Mouse (Mus musculus): ENCODE data around the gene Nme7. TPM values are rescaled to one million over a fixed set of nuclear protein-coding genes. Genes with fewer than 3 reads are reported as not detected.
A peak's percentile ranks its signal among the peaks of the same experiment; 100 is the strongest.

The Nme7 gene
- total RNA-seq, 2 experiments from 2014 or later = 17.0 to 21.9 TPM

- DNase-seq (ENCODE audit: low spot score in 2 of 2) = no peak
Measured at GRCm38 (mm10) chr1:164319542-164320140, 15.7 kb downstream of the Nme7 start.

GRCm38 (mm10) chr1:164320731-164321130 lies 16.8 kb downstream of the Nme7 start:
- DNase-seq (ENCODE audit: low spot score in 2 of 2) = peak in 1 of 2 experiments; percentile 75

- DNase-seq (ENCODE audit: low spot score in 2 of 2) = no peak
Measured at GRCm38 (mm10) chr1:164321408-164321807, 17.5 kb downstream of the Nme7 start.

DNA sequence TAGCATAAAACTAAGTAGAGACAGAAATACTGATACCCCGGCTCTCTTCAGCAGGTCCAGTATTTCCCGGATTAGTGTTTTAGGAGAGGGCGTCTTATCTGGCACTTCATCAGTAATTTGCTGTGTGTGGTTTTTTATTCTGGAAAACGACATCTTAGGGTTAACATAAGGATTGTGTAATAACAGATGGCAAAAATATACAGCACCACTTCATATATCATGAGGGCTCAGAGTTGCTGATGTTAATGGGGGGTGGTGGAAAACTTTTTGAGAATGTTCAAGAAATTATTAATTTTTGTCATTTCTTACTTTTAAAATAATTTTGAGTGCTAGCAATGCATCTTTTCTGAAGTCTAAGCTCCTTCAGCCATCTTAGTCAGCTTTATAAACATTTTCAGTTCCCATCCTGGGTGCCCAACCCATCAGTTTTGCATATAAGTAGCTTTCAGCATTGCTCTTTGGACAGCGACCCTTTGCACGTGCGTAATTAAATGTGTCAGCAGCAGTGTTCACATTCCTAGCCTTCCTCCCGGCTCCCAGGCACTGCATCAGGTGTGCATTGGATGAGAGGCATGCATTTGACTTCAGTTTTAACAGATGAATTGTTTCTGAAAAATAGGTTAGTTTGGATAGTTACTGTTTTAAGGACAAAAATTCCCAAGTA lies 19.2 kb downstream of the Nme7 start:
- DNase-seq (ENCODE audit: low spot score in 2 of 2) = no peak

- no peak for DNase-seq (ENCODE audit: low spot score in 2 of 2)
Measured at GRCm38 (mm10) chr1:164324221-164324620, 20.3 kb downstream of the Nme7 start.

DNA sequence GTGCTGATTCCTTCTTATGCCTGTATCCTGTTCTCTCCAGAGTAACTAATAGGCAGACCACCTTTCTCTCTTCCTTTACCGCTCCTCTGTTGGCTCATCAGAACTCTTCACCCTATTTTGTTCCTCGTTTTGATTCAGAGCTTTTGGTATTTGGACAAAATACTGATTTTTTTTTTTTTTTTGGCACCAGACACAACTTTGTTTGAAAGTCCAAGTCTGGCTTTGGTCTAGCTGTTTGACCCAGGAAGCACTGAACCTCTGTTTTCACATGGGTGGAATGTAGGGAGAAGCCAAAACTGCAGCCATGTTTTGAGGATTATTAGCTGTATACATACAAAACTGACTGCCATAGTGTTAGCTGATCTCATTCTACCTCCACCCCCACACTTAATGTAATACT lies 21.0 kb downstream of the Nme7 start:
- DNase-seq (ENCODE audit: low spot score in 2 of 2) = no peak

- DNase-seq (ENCODE audit: low spot score in 2 of 2) = peak; percentile 50 to 73
Measured at GRCm38 (mm10) chr1:164326600-164327155, 22.8 kb downstream of the Nme7 start.

GRCm38 (mm10) chr1:164327764-164328163 lies 23.8 kb downstream of the Nme7 start:
- DNase-seq (ENCODE audit: low spot score in 2 of 2) = no peak

DNA sequence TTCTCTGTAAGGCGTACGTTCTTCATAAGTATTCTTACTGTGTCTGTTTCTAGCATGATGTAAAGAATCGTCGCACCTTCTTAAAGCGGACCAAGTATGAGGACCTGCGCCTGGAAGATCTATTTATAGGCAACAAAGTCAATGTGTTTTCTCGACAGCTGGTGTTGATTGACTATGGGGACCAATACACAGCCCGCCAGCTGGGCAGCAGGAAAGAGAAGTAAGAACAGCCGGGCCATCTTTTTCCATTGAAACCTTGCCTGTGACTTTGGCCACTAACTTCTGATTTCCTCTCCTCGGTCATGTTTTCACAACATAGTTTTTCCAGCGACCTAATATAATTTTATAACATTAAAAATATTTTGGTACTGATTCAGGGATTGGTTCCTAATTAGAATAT lies 28.6 kb downstream of the Nme7 start:
- DNase-seq (ENCODE audit: low spot score in 2 of 2) = no peak

- no peak for DNase-seq (ENCODE audit: low spot score in 2 of 2)
Measured at GRCm38 (mm10) chr1:164335435-164335834, 31.5 kb downstream of the Nme7 start.

DNA sequence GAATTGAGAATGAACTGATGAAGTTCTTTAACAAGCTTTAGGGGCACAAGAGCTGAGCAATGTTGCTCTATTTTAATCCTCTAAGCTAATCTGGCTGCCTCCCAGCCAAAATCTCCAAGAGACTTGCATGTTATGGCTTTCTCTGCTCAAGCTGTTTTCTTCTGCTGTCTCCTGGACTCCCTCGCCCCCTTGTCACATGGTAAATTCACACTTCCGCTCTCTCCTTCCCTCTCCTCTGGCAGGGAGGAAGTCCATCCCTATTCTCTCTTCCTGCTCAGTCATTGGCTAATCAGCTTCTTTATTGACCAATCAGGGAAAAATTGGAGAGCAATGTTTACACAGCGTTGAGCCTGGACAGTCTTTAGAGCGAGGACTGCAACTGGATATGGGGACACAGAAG lies 31.9 kb downstream of the Nme7 start:
- no peak for DNase-seq (ENCODE audit: low spot score in 2 of 2)

- DNase-seq (ENCODE audit: low spot score in 2 of 2) = no peak
Measured at GRCm38 (mm10) chr1:164342161-164342560, 38.2 kb downstream of the Nme7 start.

GRCm38 (mm10) chr1:164353443-164353842 lies 49.5 kb downstream of the Nme7 start:
- DNase-seq (ENCODE audit: low spot score in 2 of 2) = no peak

DNA sequence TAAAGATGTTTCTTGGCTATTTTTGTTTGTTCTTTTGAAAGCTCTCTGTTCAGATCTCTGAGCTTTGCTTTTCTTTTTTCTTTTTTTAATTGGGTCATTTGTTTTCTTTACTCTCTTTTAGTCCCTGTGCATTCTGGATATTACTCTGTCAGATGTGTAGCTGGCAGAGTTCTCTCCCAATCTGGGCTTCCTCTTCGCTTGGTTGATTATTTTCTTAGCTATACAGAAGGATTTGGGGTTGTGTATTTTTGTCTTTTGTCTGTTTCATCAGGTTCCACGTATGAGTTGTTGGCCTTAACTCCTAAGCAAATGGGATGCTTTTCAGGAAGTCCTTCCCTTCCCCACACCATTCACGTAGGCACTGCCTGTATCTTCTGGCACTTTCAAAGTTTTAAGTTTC lies 54.1 kb downstream of the Nme7 start:
- DNase-seq (ENCODE audit: low spot score in 2 of 2) = no peak

- no peak for DNase-seq (ENCODE audit: low spot score in 2 of 2)
Measured at GRCm38 (mm10) chr1:164361997-164362396, 58.1 kb downstream of the Nme7 start.

DNA sequence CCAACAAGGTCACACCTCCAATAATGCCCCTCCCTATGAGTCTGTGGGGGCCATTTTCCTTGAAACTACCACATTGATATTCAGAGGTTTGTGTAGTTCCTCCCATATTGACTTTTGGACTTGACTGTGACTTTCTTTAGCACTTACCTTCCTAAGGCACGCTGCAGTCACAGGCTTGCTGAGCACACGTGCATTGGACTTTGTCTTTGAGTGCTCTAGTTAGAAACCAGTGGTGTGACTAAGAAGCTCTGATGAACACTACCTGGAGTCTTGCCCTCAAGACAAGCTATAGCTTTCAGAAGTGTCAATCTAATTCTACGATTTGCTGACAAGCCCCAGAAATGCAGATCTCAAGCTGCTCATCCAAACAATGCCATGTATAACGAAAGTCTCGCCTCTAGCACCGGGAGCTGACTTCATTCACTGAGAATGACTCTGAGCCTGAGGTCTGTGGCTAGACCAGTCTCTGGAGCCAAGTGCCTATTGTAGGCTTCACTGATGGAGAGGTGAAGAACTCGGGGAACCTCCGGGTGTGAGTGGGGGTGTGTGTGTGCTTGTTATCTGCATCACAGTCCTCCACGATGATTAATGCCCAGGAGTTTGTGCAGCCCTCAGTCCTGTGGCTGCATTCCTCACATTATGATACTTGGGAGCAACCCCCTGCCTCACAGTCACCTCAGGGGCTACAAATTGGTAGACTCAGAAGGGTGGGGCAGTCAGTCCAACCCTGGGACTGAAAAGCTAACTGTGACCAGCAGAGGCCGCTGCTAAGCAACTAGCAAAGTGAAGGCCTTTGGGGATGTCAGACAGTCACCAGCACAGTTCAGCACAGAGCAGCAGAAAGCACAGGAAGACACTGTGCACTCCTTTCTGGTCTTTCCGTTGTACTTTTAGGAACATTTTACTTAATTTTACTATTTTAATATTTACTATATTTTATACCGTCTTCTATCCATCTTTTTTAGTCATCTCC lies 62.5 kb downstream of the Nme7 start:
- peak; percentile 58 to 67 for DNase-seq (ENCODE audit: low spot score in 2 of 2)

DNA sequence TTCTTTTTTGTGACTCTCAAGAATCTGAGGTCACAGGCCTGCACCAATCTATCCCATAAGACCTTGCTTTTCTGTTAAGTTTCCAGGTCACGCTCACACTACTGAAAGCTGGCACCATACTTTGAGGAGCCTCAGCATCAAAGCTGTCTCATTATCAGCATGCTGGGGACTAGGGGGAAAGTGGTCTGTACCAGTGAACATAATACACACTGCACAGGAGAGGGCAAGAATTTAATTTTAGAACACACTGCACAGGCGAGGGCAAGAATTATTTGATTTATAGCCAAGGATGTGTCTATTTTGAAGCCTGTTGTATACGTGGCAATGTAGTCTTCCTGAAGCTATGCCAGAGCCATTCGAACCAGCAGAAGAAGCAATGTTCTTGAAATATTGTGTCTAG lies 64.2 kb downstream of the Nme7 start:
- no peak for DNase-seq (ENCODE audit: low spot score in 2 of 2)

- DNase-seq (ENCODE audit: low spot score in 2 of 2) = no peak
Measured at GRCm38 (mm10) chr1:164369781-164370180, 65.9 kb downstream of the Nme7 start.

- no peak for DNase-seq (ENCODE audit: low spot score in 2 of 2)
Measured at GRCm38 (mm10) chr1:164373029-164373428, 69.1 kb downstream of the Nme7 start.

- DNase-seq (ENCODE audit: low spot score in 2 of 2) = no peak
Measured at GRCm38 (mm10) chr1:164374020-164374419, 70.1 kb downstream of the Nme7 start.

DNA sequence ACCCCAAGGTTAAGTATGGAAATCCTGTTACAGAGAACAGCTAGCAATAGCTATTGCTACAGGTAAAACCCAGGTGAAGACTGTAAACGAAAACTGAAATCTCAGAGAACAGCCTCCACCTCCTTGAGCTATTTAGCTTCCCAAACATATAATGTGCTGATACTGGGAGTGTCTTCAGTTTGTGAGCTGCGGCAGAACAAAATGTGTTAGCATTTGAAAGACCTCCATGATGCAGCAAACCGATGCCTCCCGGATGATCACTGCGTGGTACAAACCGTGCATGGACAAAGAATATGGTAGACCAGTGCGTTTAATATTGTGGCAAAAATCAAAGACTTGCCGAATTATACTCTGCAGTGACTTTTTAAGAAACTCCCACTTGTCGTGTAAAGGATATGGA lies 71.7 kb downstream of the Nme7 start:
- DNase-seq (ENCODE audit: low spot score in 2 of 2) = no peak
